Mouse (Mus musculus) layer of hippocampus, adult 9-10 months (tissue): ENCODE measurements around the gene Nrxn2.

Experiments
- DNase-seq: peaks from one replicate; pipeline ENCODE4 v3.0.0; 2022; ENCODE audit warnings: low spot score

Nrxn2 gene

GRCm38 (mm10) chr19:6452672-6453310, 34.3 kb downstream of the Nrxn2 start:
- DNase-seq: no peak

- DNase-seq: peak; percentile 36
Measured at GRCm38 (mm10) chr19:6453349-6453748, 34.8 kb downstream of the Nrxn2 start.

DNA sequence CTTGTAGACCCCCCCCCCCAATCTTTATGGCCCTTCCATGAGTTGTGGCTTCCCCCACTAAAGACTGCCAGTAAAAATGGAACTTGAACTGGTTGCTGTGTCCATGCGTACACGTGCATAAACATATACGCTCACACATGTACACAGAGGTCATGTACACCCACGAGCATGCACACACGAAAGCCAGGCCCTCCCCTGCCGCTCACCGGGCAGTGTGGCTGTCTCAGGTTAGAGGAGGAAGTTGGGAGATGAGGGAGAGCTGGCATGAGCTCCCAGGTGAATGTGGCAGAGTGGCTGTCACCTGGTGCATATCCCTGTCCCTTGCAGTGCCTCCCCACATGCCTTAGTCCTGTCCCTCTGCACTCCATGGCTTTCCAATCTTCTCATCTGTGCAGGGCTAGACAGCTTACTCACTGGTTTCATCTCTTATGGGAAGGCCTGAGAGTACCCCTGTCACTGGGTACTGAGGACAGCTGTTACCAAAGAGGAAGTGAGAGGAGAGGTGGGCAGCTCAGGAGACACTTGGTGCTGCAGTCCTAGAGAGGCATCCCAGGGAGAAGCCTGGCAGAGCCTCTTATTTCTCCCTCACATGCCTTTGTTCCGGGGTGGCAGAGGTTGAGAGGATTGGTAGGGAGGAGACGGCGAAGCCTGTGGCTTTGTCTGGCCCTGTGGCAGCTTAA, 35.6 kb downstream of the Nrxn2 start:
- no peak for DNase-seq

GRCm38 (mm10) chr19:6459504-6459903, 41.0 kb downstream of the Nrxn2 start:
- no peak for DNase-seq

GRCm38 (mm10) chr19:6462841-6463240, 44.3 kb downstream of the Nrxn2 start:
- DNase-seq: no peak

DNA sequence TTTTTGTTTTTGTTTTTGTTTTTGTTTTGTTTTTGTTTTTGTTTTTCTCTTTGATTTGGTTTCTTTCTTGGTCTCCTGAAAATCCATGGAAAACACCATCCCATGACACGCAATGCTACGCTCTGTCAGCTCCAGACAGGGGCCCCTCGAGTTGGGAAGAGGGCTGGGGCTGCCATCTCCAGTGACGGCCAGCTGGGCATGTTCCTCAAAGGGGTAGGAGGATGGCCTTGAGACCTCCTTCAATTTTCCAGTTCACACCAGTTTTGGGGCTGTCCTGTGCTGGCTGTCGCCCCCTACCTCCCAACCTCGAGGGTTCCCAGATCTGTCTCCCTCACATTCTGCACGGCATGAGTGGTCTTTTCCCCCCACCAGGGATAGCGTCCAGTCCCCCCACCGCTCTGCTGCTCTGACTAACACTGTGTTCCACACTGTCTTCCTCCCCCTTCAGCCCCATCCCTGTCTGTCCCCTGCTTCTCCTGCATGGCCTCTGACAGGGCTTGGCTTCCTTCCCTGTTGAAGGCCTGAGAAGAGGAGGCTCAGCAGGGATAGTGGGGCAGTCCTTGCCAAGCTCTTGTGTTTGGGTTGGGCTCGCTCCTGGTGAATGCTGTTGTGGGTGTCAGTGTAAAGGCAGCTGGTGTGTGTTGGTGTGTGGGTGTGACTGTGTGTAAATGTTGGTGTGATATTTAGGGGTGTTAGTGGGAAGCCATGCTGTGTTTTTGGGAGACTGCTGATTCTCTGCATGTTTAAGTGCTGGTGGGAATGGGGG, 46.0 kb downstream of the Nrxn2 start:
- peak; percentile 75 for DNase-seq

DNA sequence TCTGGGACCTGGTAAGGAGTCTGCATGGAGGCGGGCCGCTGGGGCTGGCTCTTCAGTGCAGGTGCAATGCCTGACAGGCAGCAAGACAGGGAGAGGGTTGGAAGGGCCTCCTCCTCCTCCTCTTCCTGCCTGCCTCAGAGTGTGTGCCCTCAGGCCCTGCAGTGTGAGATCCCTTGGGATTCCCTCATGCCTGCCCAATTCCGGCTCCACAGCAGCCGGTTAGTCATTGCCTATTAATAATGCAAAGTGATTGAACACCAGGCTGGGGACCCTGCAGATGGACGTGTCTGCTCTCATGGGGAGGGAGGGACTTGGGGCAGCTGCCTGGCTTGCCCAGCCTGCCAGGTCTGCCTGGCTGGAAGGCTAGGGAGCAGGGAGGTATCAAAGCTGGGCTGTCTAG, 46.6 kb downstream of the Nrxn2 start:
- DNase-seq: no peak

GRCm38 (mm10) chr19:6466945-6467344, 48.4 kb downstream of the Nrxn2 start:
- DNase-seq: no peak

- no peak for DNase-seq
Measured at GRCm38 (mm10) chr19:6467374-6467979, 48.9 kb downstream of the Nrxn2 start.

DNA sequence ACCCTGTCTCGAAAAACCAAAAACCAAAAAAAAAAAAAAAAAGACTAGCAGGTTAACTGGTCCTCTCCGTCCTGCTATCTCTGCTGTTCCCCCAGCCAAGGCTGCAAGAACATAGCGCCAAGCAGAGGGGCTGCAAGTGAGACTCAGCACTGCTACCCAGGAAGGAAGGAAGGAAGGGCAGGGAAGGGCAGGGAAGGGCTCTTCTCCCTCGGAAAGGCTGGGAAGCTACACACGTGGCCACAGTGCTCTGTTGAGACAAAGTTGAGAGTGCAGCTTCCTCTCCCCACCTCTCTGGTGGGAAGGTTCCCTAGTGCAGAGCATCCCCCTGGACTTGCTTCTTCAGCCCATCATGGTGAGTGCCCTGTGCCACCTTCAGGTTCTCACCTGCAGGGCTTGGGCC, 53.1 kb downstream of the Nrxn2 start:
- no peak for DNase-seq

DNA sequence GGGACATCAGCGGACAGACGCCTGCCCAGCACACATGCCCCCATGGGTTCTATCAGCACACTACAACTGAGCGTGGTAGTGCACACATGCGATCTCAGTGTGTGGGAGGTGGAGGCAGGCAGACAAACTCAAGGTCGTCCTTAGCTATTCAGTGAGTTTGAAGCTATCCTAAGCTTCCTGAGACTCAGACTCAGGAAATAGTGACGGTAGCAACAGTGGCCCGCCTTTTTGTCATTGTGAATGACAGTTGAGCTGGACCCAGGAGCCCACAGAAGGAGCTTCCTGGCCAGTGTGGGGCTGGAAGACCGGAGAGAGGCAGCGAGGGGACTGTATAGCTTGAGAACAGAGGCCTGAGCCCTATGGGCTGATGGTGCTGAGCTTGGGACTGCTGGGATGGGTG, 54.3 kb downstream of the Nrxn2 start:
- no peak for DNase-seq

DNA sequence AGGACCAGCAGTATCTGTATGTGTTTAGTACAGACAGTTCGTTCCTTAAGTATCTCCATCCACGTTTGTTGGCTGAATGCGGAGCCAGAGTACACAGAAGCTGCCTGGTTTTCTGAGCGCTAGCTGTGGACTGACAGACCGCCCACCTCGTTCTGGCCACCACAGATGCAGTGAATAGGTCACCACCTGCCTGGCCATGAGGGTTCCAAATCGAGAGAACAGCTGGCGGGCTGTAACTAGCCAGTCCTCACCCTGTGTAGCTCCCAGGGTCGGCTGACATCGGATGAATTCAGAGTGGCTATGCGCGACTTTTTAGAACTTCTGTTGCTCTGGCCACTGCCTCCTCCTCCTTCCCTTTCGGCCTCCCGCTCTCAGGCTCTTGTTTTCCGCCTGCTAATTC, 56.2 kb downstream of the Nrxn2 start:
- DNase-seq: no peak

DNA sequence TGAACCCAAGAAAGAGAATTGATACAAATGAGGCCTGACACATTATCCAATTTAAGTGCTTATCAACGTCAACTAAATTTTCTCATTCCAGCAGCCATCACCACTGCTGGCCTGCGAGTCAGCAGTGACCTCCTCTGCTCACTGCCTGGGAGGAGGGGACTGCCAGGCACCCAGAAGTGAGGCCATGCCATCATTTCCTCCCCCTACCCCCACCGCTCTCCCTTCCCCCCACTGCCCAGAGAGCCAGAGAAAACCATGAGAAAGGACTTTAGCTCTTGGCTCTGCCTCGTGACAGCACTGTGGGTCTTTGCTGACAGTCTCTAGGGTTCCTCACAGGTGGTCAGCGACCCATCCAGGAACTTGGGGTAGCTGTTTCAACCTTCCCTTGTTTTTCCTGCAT, 56.6 kb downstream of the Nrxn2 start:
- DNase-seq: no peak

DNA sequence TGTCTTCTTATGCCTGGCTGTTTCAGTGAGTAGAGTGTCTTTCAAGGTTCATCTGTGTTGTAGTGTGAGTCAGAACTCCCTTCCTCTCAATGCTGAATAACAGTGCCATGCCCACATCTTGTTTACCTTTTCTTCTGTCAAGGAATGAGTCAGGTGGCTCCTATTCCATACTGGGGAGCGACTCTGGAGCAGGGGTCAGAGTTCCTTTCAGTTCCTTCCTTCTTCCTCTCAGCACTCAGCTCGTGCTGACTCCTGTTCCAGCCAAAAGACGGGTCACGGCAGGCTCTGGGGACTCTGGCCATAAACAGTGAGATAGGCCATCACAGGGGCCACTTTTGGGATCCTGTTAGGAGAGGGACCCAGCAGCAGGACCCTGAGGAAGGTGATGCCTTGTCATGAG, 58.5 kb downstream of the Nrxn2 start:
- no peak for DNase-seq

DNA sequence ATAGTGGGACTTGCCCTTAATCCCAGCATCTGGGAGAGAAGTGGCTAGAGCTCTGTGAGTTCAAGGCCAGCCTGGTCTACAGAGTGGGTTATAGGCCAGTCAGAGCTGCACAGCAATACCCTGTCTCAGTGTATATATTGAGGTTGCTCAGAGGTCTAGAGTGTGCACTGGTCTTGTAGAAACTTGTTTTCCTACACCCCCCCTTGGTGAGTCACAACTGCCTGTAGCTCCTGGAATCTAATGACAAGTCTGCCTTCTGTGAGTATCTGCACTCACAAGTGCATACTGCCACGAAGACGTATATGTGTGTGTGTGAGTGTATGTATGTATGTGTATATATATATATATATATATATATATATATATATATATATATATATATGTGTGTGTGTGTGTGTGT, 60.0 kb downstream of the Nrxn2 start:
- DNase-seq: no peak

DNA sequence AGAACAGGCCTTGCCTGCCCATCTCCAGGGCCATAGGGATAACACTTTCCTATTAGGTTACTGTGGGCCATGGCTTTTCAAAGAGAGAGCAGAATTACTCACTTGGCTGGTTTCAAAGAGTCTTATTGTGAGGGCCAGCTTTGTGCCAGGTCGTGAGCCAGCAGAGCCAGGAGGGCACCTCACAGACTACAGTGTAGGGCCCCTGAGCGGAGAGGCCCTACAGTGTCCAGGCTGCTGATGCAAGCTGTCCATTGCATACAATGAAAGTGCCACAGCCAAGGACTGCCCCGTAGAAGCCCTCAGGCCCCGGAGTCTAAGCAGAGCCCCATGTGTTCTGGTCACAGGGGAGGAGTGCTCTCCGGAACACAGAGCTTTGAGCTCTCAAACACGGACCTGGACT, 64.4 kb downstream of the Nrxn2 start:
- DNase-seq: no peak

- no peak for DNase-seq
Measured at GRCm38 (mm10) chr19:6485059-6485630, 66.6 kb downstream of the Nrxn2 start.

DNA sequence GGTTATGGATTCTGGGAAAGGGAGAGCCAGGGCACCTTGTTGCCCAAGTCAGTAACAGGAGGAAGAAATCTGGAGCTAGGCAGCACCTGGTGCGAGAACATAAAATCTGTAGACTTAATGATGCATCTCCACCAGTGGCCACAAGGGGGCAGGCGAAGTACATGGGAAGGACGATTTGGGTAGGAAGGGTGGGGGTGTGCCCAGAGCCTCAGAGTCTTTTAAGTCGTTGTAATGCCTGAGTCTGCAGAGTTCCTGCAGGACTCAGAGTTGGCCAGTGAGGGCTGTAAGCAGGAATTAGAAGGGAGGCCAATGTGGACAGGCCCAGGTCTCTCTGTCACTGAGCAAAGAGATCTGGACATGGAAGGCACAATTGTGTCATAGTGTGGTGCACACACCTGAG, 70.5 kb downstream of the Nrxn2 start:
- DNase-seq: peak; percentile 78

DNA sequence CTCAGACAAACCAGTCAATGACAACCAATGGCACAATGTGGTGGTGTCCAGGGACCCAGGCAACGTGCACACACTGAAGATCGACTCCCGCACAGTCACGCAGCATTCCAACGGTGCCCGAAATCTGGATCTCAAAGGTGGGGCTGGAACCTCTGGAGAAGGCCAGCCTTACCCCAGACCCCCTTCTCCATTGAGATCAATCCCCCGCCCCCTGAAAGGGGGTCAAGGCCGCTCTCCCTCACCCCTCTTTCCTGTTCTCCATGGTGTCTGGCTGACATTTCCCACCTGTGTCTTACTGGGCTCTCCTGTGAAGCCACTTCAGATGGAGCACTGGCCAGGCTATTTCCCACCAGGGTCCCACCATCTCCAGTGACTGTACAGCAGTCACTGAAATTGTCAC, 73.0 kb downstream of the Nrxn2 start:
- no peak for DNase-seq

DNA sequence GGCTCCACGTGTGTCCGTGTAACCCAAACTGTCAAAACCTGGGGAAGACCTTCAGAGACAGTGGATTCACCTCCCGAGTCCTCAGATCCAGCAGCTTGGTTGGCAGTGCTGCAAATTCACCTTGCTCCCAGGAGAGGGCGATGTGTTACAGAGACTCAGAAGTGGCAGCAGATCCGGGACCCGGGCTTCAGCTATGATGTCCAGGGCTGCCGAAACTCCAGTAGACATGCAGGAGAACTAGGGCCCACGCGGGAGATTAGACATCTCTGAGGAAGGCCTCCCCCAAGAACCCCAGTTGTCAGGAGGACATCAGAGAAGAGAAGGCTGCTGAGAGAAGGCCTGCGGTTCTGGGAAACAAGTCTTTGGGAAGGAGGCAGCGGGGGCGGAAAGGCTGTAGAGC, 73.6 kb downstream of the Nrxn2 start:
- peak; percentile 81 for DNase-seq

DNA sequence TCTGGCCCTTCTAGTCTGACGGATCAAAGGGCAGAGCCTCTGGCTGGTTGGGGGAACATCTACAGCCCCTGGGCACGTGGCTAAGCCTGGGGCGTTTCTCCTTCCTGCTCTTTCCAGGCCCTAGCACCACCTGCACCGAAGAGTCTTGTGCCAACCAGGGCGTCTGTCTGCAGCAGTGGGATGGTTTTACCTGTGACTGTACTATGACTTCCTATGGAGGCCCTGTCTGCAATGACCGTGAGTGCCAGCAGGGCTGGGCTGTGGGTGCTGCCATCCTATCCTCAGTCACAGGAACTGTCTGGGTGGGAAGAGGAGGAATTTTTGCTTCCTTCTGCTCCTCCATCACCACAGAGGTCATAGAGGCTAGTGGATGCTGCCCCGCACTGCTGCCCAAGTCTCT, 74.7 kb downstream of the Nrxn2 start:
- no peak for DNase-seq

DNA sequence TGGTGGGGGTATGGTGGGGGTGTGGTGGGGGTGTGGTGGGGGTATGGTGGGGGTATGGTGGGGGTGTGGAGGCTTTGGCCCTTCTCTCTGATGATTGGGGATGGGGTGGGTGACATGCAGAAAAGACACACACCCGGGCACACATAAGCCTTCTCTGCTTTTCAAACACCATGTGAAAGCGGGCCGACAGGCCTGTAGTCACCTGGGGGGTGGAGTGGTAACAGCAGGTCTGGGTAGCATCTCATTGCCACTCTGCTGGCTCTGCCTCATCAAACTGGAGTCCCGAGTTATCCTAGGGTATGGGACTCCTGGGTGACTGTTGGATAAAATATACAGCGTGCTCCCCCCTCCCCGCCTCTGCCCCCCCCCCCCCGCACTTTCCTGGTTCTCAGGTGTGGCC, 75.5 kb downstream of the Nrxn2 start:
- no peak for DNase-seq
